Mouse (Mus musculus) Muller cell, postnatal 12 days (primary cell): ENCODE measurements around the gene Krt15.

ENCODE experiments used
- DNase-seq: peaks from one replicate; pipeline ENCODE4 v3.0.0-alpha.2; 2015; ENCODE audit errors: inconsistent ontology term

Gene Krt15

GRCm38 (mm10) chr11:100135731-100136130 lies at the start of gene Krt15:
TSS of gene Krt15 (minus strand) at chr11:100135928.
- no peak for DNase-seq

DNA sequence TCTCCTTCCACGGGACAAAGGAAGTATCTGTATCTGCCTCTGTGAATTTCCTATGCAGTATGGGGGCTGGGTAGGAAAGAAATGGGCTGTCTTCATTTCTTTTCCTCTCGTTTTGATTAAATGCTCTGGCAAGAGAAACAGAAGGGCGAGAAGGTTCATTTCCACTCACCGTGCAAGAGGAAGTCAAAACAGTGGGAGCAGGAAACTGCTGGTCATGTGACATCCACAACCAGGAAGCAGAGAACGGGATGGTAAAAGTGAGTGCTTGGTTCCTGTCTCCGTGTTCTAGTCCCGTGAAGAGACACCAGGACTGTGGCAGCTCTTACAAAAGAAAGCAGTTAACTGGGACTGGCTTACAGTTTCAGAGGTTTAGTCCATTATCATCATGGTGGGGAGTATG lies 46.0 kb upstream of the Krt15 start:
- no peak for DNase-seq

- no peak for DNase-seq
Observed at GRCm38 (mm10) chr11:100179260-100179659, 43.5 kb upstream of the Krt15 start.

DNA sequence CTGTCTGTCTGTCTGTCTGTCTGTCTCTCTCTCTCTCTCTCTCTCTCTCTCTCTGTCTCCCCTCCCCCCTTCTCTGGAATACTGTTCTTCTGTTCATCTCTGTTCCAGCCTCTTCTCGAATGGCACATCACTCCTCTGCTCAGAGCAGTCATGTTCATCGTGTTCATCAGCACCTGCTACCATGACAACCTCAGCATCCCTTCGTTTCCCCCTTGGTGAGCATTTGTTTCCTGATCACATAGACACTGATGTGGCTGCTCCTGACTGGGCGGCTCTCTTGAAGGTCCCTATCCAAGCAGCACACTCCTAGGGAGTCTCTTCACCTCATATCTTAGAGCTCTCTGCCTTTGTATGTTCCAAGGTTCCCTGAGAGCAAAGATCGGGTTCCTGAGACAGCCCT lies 42.6 kb upstream of the Krt15 start:
- no peak for DNase-seq

- DNase-seq = no peak
Observed at GRCm38 (mm10) chr11:100176791-100177190, 41.1 kb upstream of the Krt15 start.

- DNase-seq = peak; percentile 79
Observed at GRCm38 (mm10) chr11:100168765-100169762, 33.3 kb upstream of the Krt15 start.

- no peak for DNase-seq
Observed at GRCm38 (mm10) chr11:100168071-100168470, 32.3 kb upstream of the Krt15 start.

DNA sequence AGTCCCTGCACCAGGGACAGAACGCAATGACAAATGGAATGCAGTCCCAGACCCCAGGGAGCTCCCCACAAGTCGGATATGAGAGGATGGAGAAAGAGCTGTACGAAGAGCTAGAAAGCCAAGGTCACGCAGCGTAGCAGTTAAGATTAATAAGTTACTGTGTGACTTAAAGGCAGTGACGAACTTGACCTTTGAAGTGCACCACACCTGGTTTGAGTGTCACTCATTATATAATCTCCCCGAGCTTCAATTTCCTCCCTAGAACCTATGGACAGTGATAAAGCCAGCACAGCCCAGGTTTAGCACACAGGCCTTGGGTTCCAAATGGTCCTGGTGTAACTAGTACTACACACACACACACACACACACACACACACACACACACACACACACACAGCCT lies 28.7 kb upstream of the Krt15 start:
- DNase-seq = no peak

DNA sequence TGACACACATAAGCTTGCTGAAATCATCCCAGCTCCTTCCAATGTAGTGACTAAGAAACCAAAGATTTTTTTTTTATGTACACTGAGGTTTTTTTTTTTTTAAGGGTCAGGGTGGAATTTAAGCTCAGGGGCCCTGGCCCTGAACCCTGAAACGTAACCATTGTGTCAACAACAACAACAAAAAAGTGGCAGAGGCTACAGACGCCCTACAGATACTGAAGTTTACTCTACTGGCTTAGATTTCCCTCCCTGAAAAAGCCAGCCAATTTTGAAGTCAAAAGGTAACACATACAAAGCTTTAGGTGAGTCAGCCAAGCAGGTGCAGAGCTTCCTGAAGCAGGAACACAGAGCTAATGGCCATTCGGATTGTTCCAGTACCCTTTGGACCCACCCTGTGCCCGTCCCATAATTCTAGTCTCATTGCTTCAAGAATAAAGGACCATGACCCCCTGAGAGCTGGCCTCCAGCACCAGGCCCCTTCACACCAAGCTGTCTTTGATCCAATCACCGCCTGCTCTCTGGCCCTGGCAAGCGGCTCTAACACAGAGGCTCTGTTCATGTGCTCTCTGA lies 22.3 kb upstream of the Krt15 start:
- DNase-seq = no peak

DNA sequence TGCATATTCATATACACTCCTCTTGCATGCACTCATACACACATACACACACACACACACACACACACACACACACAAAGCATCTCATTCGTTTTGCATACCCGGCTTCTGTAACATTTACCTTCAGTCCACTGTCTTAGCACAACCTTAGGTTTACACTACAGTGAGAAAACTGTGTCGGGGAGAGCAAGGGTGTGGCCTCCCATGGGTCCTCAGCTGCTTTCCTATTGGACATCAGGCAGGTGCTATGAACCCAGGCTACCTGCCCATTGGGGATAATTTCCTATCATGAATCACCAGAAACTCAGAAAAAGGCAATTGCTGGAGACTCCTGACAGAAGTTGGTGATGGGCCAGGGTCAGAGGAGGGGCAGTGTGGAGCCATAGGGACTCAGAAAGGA lies 21.6 kb upstream of the Krt15 start:
- no peak for DNase-seq

GRCm38 (mm10) chr11:100155497-100156255 lies 19.9 kb upstream of the Krt15 start:
- DNase-seq = peak; percentile 58

GRCm38 (mm10) chr11:100148615-100149330 lies 13.0 kb upstream of the Krt15 start, which contains the start of gene Krt19:
TSS of gene Krt19 (minus strand) at chr11:100148665.
- no peak for DNase-seq

- no peak for DNase-seq
Observed at GRCm38 (mm10) chr11:100147566-100148353, 12.0 kb upstream of the Krt15 start.

- no peak for DNase-seq
Observed at GRCm38 (mm10) chr11:100145858-100146560, 10.3 kb upstream of the Krt15 start.

- no peak for DNase-seq
Observed at GRCm38 (mm10) chr11:100145104-100145503, 9.4 kb upstream of the Krt15 start.

DNA sequence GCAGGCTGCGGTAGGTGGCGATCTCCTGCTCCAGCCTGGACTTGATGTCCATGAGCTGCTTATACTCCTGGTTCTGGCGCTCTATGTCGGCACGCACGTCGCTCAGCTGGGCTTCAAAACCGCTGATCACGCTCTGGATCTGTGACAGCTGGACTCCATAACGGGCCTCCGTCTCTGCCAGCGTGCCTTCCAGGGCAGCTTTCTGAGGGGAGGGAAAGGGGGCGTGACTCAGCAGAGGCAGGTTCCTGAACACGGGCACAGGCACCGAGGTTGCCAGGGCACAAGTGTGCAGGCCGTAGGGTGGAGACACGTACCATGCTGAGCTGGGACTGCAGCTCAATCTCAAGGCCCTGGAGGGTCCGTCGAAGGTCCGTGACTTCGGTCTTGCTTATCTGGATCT lies 5.2 kb upstream of the Krt15 start:
- no peak for DNase-seq

GRCm38 (mm10) chr11:100139391-100139790 lies 3.7 kb upstream of the Krt15 start:
- no peak for DNase-seq

- no peak for DNase-seq
Observed at GRCm38 (mm10) chr11:100138809-100139208, 3.1 kb upstream of the Krt15 start.

DNA sequence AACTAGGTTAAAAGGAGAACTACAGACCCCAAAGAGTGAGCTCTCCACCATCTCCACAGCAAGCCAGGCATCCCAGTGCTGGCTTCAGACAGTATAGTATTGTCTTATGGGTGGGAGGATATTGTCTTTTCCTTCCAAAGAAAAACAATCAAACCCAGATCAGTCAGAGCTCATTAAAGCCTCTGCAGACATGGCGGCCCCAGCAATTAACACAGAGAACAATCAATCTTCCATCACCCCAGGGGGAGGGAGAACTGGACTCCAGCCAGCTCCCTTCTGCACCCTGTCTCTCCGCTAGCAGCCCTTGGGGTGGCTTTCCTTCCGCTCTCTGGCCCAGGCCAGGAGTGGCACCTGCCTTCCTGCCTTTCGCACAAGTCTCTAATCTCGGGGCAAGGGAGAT lies 2.0 kb upstream of the Krt15 start:
- peak; percentile 52 for DNase-seq

GRCm38 (mm10) chr11:100136559-100136958 lies 831 bp upstream of the Krt15 start:
- DNase-seq = no peak
